Mouse (Mus musculus): ENCODE measurements around the gene Rpl12. TPM values are rescaled to one million over a fixed set of nuclear protein-coding genes. Genes with fewer than 3 reads are reported as not detected.
"Not testable (repeated sequence)": the region's sequence is repeated elsewhere in the genome, so short reads cannot be mapped to it uniquely, and the experiment has no call there.

The Rpl12 gene
- total RNA-seq, 2 experiments from 2014 or later: 45.3 to 75.3 TPM

GRCm38 (mm10) chr2:32977114-32977513 is 15.8 kb downstream of the Rpl12 start:
- no peak for DNase-seq
- intact Hi-C loops (cut with DNase I): no loop called here

- no peak for DNase-seq
Measured at GRCm38 (mm10) chr2:32978675-32979074, 17.3 kb downstream of the Rpl12 start.

GRCm38 (mm10) chr2:32979675-32980074 is 18.3 kb downstream of the Rpl12 start:
- intact Hi-C loops (cut with DNase I): loop anchor here (10.0 kb wide), 1 partner anchor 385 kb away; no protein-coding TSS in a partner anchor
- DNase-seq: no peak

More at GRCm38 (mm10) chr2:32978675-32979074, 17.3 kb downstream of the Rpl12 start:
- intact Hi-C loops (cut with DNase I): no loop called here

DNA sequence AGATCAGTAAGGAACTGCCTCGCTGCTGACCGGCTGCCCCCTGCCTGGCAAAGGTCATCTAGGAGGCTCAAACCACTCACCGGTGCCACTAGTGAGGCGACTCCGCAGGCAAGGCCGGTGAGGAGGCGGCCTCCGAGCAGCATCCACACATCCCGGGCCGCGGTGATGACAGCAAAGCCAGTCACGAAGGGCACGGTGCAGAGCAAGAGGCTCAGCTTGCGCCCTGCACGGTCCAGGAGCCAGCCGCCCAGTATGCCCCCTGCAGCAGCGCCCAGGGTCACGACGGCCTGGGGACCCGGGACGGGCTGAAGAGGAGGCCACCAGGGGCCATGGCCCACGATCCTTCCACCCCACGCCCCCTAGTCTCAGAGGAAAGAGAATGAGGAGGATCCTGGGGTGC is 19.9 kb downstream of the Rpl12 start:
- intact Hi-C loops (cut with DNase I): loop anchor here (10.0 kb wide), 1 partner anchor 384 kb away; no protein-coding TSS in a partner anchor
- no peak for DNase-seq

DNA sequence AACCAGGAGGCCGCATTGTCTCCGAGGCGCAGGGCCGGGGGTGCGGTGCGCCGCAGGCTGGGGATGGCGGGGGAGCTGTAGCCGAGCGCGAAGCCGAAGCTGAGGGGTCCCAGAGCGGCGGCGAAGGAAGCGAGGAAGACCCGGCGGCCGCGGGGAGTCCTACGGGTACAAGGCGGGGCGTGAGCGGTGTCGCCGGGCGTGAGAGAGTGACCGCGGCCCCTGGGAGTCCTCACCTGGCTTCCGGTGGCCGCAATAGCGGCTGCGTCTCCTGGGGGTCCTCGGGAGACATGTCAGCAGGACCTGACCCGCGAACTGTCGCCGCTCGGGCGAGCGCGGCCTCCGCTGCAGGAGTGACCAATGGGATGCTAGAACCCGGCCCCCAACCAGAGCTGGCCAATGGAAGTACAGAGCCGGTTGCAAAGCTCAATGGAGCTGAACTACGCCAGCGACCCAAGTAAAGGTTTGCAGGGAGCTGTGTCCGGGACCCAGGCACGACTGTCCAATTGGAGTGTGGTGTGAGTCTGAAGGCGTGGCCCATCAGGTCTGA is 20.4 kb downstream of the Rpl12 start, which contains the start of gene Slc2a8:
Gene Slc2a8, minus strand, starts transcription at position 359 of the 547 bp plus-strand sequence.
- intact Hi-C loops (cut with DNase I): loop anchor here (10.0 kb wide), 1 partner anchor 383 kb away; no protein-coding TSS in a partner anchor
- peak; percentile 80 to 91 for DNase-seq

GRCm38 (mm10) chr2:32982700-32983099 is 21.3 kb downstream of the Rpl12 start:
- no peak for DNase-seq
- intact Hi-C loops (cut with DNase I): loop anchor here (10.0 kb wide), 1 partner anchor 382 kb away; no protein-coding TSS in a partner anchor

DNA sequence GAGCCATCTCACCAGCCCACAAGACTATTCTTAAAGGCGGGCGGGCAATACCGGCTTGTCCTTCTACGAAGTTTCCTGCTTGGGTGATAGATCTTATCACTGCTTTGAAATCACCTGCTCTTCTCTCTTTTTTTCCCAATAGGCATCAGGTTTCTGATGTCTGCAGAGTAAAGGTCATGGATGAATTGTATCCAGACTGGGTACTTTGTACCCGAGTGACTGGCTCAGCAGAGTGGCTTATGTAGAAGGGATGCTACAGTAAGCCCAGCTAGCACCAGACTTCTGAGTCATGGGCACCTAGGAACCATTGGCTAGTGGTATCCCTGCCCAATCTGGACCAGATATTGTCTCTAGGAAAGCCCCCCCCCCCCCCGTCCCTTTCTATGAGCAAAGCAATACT is 22.3 kb downstream of the Rpl12 start:
- intact Hi-C loops (cut with DNase I): loop anchor here (10.0 kb wide), 1 partner anchor 381 kb away; no protein-coding TSS in a partner anchor
- no peak for DNase-seq

GRCm38 (mm10) chr2:32985844-32986243 is 24.5 kb downstream of the Rpl12 start:
- DNase-seq: no peak
- intact Hi-C loops (cut with DNase I): loop anchor here (10.0 kb wide), 1 partner anchor 379 kb away; no protein-coding TSS in a partner anchor

- intact Hi-C loops (cut with DNase I): loop anchor here (10.0 kb wide), 1 partner anchor 375 kb away; no protein-coding TSS in a partner anchor
Measured at GRCm38 (mm10) chr2:32989376-32989775, 28.0 kb downstream of the Rpl12 start.

DNA sequence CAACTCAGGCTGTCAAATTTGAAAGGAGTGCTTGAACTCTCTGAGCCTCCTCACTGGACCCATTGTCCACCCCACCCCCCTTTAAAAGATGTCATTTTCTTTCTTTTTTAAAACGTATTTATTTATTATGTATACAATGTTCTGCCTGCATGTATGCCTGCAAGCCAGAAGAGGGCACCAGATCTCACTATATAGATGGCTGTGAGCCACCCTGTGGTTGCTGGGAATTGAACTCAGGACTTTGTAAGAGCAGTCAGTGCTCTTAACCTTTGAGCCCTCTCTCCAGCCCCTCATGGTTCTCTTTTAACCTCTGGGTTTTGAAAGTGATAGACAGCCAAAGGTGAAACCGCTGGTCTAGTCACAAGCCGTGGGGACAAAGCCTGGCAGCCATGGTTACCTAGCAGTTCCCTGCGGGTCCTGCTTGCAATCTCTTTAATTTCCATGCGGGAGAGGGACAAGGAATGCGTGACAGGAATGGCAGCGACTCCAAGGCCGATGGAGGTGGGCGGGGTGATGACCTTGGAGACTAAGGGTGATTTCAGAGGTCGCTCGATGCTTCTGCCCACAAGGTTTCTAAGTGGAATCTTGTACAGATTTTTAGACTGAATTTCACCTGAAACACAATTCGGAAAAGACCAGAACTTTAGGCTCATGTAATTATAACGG is 28.9 kb downstream of the Rpl12 start:
- intact Hi-C loops (cut with DNase I): no loop called here
- DNase-seq: no peak

More at GRCm38 (mm10) chr2:32989376-32989775, 28.0 kb downstream of the Rpl12 start:
- DNase-seq: no peak

DNA sequence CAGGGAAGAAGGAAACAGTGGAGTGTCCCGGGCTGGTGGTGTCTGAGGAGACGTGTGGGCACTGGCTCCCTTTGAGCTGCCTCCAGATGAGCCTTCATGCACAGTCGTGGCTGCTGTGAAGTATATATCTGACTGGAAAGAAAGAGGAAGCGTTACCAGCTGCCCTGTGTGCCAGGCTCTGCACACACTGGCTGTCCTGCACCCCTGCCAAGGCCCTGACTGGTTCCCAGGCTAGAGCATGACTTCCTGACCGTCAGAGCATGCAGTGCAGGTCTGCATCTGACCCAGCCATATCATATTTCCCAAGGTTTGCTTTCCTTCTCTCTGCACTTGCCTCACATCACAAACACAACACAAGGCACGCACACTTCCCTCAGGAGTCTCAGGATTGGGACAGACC is 30.8 kb downstream of the Rpl12 start:
- intact Hi-C loops (cut with DNase I): no loop called here
- DNase-seq: no peak

DNA sequence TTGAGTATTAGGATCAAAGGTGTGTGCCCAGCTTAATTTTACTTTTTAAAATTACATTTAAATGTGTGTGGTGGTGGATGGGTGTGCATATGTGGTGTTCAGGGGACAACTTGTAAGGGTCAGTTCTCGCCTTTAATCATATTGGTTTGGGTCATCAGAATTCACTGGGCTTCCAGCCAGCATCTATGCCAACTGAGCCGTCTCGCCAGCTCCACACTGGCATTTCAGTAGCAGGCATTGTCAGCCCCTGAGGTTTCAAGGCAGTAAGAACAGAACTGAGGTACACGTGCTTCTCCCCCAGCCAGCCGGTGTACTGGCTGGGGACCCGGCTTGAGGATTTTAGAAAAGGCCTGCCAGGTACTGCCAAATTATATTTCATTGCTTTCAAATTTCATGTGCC is 35.7 kb downstream of the Rpl12 start:
- DNase-seq: no peak
- intact Hi-C loops (cut with DNase I): no loop called here

DNA sequence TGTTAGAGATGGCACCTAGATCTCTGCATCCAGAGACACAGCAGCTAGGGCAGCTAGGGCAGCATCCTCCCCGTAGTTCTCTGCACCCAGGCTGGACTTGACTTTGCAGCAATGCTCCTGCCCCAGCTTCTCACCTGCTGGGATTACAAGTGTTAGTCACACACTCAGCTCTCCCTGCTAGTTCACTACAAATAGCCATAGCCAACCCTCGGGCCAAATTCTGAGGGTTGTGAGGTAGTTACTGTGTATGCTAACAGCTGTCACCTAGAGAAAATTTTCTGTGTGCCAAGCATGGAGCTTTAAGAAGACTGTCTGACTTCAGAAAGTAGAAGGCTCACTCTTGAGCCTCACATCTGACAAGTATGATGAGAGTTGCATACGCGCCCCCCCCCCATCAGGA is 36.4 kb downstream of the Rpl12 start:
- no peak for DNase-seq
- intact Hi-C loops (cut with DNase I): no loop called here

DNA sequence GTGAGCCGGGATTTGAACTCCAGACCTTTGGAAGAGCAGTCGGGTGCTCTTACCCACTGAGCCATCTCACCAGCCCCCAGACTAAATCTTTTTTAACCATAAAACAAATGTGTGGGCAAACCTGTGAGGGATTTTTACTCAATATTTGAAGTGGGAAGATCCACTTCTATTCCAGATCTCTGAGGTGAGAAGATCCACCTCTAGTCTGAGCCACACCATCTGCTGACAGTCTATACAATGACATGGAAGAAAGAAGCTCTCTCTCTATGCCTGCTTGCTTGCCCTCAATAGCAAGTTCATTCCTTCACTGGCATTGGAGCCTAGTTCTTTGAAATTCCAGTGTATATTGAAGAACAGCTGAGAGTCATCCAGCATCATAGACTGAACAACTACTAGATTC is 38.4 kb downstream of the Rpl12 start:
- no peak for DNase-seq
- intact Hi-C loops (cut with DNase I): no loop called here

- DNase-seq: no peak
- intact Hi-C loops (cut with DNase I): no loop called here
Measured at GRCm38 (mm10) chr2:33002144-33002543, 40.8 kb downstream of the Rpl12 start.

DNA sequence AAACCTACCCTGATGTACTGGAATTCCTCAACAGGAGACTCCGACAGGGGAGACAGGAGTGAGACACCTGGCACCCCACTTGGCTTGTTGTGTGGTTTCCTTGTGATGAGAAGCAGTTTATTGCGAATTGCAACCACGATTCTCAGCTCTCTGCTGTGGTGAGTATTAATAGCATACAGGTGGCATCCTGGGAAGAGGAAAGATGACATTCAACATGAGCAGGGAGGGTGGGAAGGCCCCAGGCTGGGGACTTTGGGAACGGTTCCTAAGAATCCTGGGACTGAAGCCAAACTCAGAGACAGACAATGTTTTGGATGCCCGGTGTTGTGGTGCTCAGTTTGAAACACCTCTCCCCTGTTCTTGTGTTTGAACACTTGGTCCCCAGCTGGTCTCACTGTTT is 43.7 kb downstream of the Rpl12 start:
- intact Hi-C loops (cut with DNase I): no loop called here

DNA sequence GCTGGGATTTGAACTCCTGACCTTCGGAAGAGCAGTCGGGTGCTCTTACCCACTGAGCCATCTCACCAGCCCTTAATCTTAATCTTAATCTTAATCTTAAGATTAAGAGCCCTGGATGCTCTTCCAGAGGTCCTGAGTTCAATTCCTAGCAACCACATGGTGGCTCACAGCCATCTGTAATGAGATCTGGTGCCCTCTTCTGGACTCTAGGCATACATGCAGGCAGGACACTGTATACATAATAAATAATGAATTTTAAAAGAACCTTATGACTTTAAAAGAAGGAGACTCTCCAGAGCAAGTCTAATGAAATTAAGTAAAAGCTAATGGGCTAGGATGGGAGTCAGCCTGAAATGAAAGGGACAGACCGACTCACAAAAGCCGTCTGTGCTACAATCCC is 47.7 kb downstream of the Rpl12 start:
- intact Hi-C loops (cut with DNase I); DNase-seq: not testable (repeated sequence)

More for the DNA sequence above, 43.7 kb downstream of the Rpl12 start:
- no peak for DNase-seq

GRCm38 (mm10) chr2:33014877-33015276 is 53.5 kb downstream of the Rpl12 start:
- DNase-seq: no peak
- intact Hi-C loops (cut with DNase I): no loop called here
